Mouse (Mus musculus): ENCODE measurements around the gene 4933407L21Rik. TPM values are rescaled to one million over a fixed set of nuclear protein-coding genes. Genes with fewer than 3 reads are reported as not detected.

Gene 4933407L21Rik
- polyA plus RNA-seq, 1 experiment from 2014 or later = 7.1 TPM

DNA sequence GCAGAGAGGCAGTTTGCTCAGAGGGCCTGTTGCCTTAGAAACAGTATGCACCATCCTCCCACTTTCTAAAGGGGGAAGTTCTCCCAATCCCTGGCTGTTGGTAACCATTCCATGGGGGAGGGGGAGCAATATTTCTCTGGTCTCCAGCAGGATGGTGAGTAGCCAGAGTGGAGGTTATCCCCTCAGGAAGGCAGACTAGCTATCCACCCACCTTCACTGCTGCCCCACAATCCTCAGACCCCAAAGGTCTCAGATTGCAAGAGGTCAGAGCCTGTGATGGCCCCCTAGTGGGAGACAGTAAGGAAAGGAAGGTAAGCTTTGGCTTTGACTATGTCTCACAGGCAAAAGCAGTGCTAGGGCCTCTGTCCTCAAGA, 28.9 kb upstream of the 4933407L21Rik start:
- Histone ChIP-seq H3K36me3 (peaks cover 14% of the 10 kb centered on the region), H3K27me3 (no peaks in the 10 kb centered on the region), H3K4me1 (replicated peaks) (peaks cover 75% of the 10 kb centered on the region), H3K9me3 (no peaks in the 10 kb centered on the region), H3K4me2 (peak overlapping the region; percentile 89), H3K4me3 (no peak overlapping the region), H3K27ac (replicated peaks) (peak overlapping the region; percentile 78), H3K9ac (peak overlapping the region; percentile 26; the same call in 1 of the 2 replicates)
- ATAC-seq (ENCODE audit: low FRiP score, low read depth) = no peak

DNA sequence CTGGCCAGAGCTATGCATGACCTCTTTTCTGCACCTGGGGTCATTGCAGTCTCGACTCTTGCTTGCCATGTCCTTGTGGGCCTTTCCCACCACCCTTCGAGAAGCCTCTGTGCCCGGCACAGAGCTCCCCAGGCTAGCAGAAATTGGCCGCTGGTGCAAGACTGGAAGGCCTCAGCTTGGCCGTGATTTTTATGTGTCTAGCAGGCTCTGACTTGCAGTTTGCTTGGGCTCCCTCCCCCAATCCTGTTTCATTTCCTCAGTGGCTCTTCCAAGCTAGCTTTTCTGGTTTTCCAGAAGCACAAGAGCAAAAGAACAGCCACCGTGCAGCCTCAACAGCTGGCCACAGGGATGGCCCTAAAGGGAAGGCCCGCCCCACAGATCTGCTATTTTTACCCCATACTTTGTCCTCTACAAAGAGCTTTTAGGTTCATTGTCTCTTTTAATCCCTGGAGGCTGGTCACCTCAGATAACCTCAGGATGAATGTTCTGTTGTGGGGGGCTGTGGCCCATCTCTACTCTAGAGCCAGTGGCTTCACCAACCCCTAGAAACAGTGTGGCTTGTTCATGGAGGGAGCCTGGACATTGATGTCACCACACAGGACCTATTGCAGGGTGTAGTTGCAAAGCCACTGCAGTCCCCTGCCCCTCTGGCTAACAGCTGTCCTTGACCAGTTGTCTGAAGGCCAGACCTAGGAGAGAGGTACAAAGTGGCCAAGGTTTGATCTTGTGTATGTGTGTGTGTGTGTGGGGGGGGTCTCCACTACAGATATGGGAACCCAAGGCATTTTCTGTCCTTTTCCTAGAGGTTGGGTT, 27.6 kb upstream of the 4933407L21Rik start:
- H3K4me3 ChIP-seq = no peak overlapping the region
- no peak overlapping the region for H3K9ac ChIP-seq
- H3K9me3 ChIP-seq = no peaks in the 10 kb centered on the region
- H3K4me2 ChIP-seq = no peak overlapping the region
- peak overlapping the region; percentile 13; the same call in 1 of the 2 replicates for H3K27ac ChIP-seq (replicated peaks)
- no peaks in the 10 kb centered on the region for H3K27me3 ChIP-seq
- H3K4me1 ChIP-seq (replicated peaks) = peaks cover 72% of the 10 kb centered on the region
- H3K36me3 ChIP-seq = peaks cover 26% of the 10 kb centered on the region
- ATAC-seq (ENCODE audit: low FRiP score, low read depth) = no peak
- WGBS = 73% methylated on average over 7 of the region's 7 CpGs

DNA sequence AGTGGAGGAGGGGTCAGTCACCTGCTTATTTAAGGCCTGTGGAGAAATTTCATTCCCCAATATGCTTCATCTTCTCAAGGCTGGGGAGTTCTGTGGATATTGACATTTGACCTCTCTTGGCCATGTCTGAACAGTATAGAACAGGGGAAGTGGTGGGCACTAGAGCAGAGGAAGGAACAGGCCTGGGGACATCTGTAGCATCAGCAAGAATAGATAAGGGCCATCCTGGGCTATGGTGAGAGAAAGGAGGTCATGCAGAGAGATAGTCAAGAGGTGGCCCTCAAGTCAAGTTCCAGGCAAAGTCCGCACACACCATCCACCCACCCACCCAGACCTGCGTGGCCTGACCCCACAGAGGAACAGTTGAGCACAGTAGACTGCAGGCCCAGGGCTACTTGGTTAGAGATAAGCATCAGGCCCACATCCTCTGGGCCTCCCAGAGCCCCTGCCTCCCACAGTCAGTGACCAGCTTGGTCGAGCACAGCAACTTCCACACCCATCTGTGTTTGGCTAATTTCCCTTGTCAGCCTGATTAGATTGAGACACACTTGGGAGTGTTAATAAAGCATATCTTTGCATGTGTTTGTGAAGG, 26.7 kb upstream of the 4933407L21Rik start:
- Histone ChIP-seq H3K9me3 (no peaks in the 10 kb centered on the region), H3K27ac (replicated peaks) (peak overlapping the region; percentile 73), H3K27me3 (no peaks in the 10 kb centered on the region), H3K4me3 (no peak overlapping the region), H3K4me2 (no peak overlapping the region), H3K36me3 (peaks cover 35% of the 10 kb centered on the region), H3K9ac (no peak overlapping the region), H3K4me1 (replicated peaks) (peaks cover 63% of the 10 kb centered on the region)
- ATAC-seq (ENCODE audit: low FRiP score, low read depth) = peak; percentile 51
- 56% methylated on average over 3 of the region's 3 CpGs for WGBS

DNA sequence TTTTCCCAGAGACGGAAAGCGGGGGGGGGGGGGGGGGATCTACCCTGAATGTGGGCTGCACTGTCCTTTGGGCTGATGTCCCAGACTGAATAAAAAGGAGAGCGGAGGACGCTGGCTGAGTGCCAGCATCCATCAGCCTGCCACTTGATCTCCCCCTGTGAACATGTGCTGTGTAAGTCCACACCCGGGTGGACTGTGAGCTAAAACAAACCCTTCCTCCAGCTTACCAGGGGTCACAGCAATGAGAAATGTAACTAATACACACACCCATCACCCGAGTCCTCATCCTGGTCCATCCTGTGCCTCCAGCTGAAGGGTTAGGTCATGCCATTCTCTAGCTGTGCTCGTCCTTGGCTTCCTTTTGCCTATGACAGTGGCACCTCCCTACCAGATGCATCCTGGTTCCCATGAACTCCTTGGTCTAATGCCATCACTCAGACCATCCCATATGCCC, 26.1 kb upstream of the 4933407L21Rik start:
- peaks cover 40% of the 10 kb centered on the region for H3K36me3 ChIP-seq
- H3K9me3 ChIP-seq = no peaks in the 10 kb centered on the region
- ATAC-seq (ENCODE audit: low FRiP score, low read depth) = peak; percentile 72
- WGBS = 28% methylated on average over 7 of the region's 7 CpGs
- no peak overlapping the region for H3K9ac ChIP-seq
- H3K4me2 ChIP-seq = 0 out of 2 replicates have a peak overlapping the region, but pooled peaks have one; percentile 13
- no peaks in the 10 kb centered on the region for H3K27me3 ChIP-seq
- no peak overlapping the region for H3K4me3 ChIP-seq
- peaks cover 58% of the 10 kb centered on the region for H3K4me1 ChIP-seq (replicated peaks)
- H3K27ac ChIP-seq (replicated peaks) = peak overlapping the region; percentile 73

DNA sequence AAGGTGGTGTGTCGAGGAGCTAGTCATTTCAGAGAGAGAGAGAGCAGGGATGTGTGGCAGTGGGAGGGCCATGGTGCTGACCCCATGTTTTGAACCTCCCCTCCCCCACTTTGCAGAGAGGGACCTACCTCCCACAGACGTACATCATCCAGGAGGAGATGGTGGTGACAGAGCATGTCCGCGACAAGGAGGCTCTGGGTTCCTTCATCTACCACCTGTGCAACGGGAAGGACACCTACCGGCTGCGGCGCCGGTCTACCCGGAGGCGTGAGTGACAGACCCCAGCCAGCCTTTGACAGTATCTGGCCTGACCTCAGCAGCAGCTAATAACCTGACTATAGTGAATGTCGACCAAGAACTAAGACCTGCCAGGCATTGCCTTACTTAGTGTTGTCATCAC, 21.4 kb upstream of the 4933407L21Rik start:
- H3K4me3 ChIP-seq = no peak overlapping the region
- no peak overlapping the region for H3K4me2 ChIP-seq
- ATAC-seq (ENCODE audit: low FRiP score, low read depth) = no peak
- H3K9ac ChIP-seq = no peak overlapping the region
- H3K36me3 ChIP-seq = peaks cover 54% of the 10 kb centered on the region
- WGBS = 92% methylated on average over 12 of the region's 12 CpGs
- H3K27ac ChIP-seq (replicated peaks) = no peak overlapping the region
- peaks cover 11% of the 10 kb centered on the region for H3K4me1 ChIP-seq (replicated peaks)
- H3K9me3 ChIP-seq = no peaks in the 10 kb centered on the region
- no peaks in the 10 kb centered on the region for H3K27me3 ChIP-seq

DNA sequence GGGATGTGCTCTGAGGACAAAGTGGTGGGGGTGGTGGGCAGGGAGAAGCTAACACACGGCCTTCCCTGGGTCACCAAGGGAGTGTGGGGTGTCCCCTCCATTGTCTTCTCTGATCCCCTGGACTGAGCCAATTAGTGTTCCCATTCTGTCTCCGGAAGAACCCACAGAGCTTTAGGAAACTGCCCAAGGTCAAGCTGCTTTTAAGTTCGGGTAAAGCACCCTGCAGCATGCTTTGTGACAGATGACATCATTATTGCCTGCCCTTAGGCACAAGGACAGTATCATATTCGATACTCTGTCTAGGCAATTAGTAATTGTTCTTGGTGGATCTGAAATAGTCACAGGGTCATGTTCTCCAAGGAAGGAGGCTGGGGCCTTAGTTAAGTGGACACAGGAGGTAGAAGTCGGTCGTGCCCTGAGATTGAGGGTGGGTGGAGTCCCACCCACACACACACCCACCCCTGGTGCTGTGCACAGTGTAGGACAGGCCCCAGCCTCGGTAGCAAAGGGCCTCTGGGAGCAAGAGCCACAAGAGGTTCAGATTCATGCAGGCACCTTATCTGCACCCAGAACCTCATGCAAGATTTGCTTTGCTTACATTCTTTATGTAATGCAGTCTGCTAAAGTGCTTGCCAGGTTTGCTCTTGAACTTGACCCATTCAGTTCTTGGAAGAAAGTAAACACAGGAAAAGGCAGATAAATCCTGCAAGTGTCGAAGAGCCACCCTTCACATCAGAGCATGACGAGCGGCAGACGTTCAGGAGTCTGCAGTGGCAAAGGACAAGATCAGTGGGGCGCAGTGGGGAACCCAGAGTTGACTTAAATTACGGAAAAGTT, 19.3 kb upstream of the 4933407L21Rik start:
- no peak overlapping the region for H3K4me3 ChIP-seq
- H3K27me3 ChIP-seq = no peaks in the 10 kb centered on the region
- H3K36me3 ChIP-seq = peaks cover 44% of the 10 kb centered on the region
- no peak overlapping the region for H3K4me2 ChIP-seq
- H3K4me1 ChIP-seq (replicated peaks) = no peaks in the 10 kb centered on the region
- ATAC-seq (ENCODE audit: low FRiP score, low read depth) = peak; percentile 16; the same call in 1 of the 2 replicates
- WGBS = 67% methylated on average over 13 of the region's 13 CpGs
- H3K9ac ChIP-seq = no peak overlapping the region
- no peak overlapping the region for H3K27ac ChIP-seq (replicated peaks)
- no peaks in the 10 kb centered on the region for H3K9me3 ChIP-seq

DNA sequence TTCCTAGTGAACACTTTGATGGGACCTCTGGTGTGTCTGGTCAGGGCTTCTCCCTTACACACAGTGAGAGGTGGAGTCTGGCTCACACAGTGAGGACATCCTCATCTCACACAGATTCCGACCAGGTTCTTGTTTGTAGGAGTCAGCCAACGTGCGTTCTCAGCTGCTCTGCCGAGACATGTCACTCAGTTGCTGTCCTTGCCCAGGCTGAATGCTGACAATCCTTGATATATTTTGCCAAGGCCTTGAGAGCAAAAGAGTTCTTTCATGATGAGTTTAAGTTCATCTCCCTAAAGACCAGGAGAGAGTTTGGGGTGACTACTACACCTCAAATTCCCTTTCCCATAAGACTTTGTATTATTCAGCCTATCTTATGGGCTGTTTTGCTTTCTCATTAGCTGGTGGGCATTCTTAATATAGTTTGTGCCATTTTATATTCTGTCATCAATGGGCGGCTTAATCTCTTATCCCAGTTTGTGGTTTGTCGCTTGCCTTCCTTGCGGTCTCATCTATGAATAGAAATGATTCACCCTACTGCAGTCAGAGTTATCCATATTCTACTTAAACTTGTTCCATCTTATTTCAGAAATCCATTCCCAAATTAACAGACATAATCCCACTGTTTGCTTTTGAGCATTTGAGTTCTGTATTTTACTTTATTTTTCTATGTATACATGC, 15.1 kb upstream of the 4933407L21Rik start:
- no peak overlapping the region for H3K27ac ChIP-seq (replicated peaks)
- ATAC-seq (ENCODE audit: low FRiP score, low read depth) = no peak
- H3K36me3 ChIP-seq = peaks cover 3% of the 10 kb centered on the region; the same call in 1 of the 2 replicates
- H3K9ac ChIP-seq = no peak overlapping the region
- H3K4me2 ChIP-seq = no peak overlapping the region
- no peaks in the 10 kb centered on the region for H3K27me3 ChIP-seq
- H3K4me3 ChIP-seq = no peak overlapping the region
- 94% methylated on average over 7 of the region's 7 CpGs for WGBS
- H3K9me3 ChIP-seq = no peaks in the 10 kb centered on the region
- H3K4me1 ChIP-seq (replicated peaks) = peaks cover 20% of the 10 kb centered on the region

DNA sequence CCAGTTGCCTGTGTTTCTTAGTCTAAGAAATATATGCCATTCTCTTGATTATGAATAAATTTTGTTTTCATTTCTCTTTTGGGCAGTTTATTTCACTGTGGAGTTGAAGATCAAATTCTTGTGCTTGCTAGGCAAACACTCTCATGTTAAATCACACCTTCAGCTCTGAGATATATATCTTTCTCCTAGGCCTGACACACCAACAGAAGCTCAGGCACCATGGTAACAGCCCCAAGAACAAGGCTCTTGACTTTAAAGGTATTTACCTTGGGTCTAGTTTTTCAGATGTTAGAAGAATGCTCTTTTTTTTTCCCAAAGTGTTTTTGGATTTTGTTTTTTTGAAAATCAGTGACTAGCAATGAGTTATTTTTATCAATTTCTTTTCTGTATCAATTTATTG, 12.4 kb upstream of the 4933407L21Rik start:
- Histone ChIP-seq H3K36me3 (no peaks in the 10 kb centered on the region), H3K9me3 (no peaks in the 10 kb centered on the region), H3K4me1 (replicated peaks) (peaks cover 23% of the 10 kb centered on the region), H3K27ac (replicated peaks) (peak overlapping the region; percentile 87; the same call in 1 of the 2 replicates), H3K4me3 (no peak overlapping the region), H3K4me2 (no peak overlapping the region), H3K27me3 (no peaks in the 10 kb centered on the region), H3K9ac (no peak overlapping the region)
- no peak for ATAC-seq (ENCODE audit: low FRiP score, low read depth)

DNA sequence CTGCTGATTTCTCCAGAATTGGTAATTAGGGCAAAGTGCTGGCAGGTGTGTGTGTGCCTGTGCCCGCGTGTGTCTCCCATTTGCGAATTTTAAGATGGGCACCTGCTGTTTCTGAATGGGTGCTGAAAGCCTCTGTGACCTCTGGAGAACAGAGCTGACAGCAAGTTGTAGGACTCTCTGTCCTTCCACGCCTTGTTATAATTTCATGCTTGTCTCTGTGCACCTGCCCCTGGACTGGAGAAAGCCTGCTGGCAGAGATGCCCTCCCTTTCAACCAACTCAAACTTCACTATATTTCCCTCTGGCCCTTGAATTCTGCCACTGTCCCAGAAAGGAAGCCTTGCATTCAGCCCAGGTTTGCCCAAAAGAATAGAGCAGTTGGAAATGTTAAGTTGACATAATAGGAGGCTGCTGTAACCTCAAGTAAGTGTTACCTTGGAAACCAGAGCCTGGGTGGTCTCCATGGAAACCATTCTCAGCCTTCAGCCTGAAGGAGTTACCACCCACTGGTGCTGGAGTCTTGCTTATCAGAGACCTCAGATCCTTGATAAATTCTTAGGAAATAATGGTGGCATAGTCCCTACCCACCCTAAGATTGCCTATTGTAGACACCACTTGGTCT, 11.3 kb upstream of the 4933407L21Rik start:
- H3K4me1 ChIP-seq (replicated peaks) = peaks cover 26% of the 10 kb centered on the region
- no peak overlapping the region for H3K9ac ChIP-seq
- H3K4me2 ChIP-seq = peak overlapping the region; percentile 35
- WGBS = 9% methylated on average over 4 of the region's 4 CpGs
- no peaks in the 10 kb centered on the region for H3K27me3 ChIP-seq
- no peaks in the 10 kb centered on the region for H3K9me3 ChIP-seq
- no peaks in the 10 kb centered on the region for H3K36me3 ChIP-seq
- no peak overlapping the region for H3K4me3 ChIP-seq
- ATAC-seq (ENCODE audit: low FRiP score, low read depth) = peak; percentile 91
- H3K27ac ChIP-seq (replicated peaks) = peak overlapping the region; percentile 87

DNA sequence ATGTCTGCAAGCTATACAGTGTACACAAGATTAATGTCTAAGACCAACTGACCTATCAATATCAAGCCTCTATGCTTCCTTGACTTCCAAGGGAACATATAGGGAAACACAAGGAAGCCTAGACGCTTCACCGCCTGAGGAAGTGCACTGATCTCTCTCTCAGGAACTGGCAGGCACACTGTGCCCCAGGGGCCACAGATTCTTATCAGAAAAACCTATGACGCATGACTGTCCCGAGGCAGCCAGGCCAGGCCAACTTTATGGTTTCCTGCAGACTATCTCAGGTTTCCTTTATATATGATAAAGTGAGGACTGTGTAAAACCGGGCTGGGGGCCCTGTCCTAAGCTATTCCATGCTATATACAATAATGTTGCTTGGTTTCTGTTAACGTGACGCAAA, 8.7 kb upstream of the 4933407L21Rik start:
- Histone ChIP-seq H3K4me1 (replicated peaks) (peaks cover 40% of the 10 kb centered on the region), H3K36me3 (no peaks in the 10 kb centered on the region), H3K4me2 (no peak overlapping the region), H3K9ac (no peak overlapping the region), H3K4me3 (no peak overlapping the region), H3K9me3 (no peaks in the 10 kb centered on the region), H3K27me3 (no peaks in the 10 kb centered on the region), H3K27ac (replicated peaks) (no peak overlapping the region)
- ATAC-seq (ENCODE audit: low FRiP score, low read depth) = no peak
- WGBS = 84% methylated on average over 7 of the region's 7 CpGs

DNA sequence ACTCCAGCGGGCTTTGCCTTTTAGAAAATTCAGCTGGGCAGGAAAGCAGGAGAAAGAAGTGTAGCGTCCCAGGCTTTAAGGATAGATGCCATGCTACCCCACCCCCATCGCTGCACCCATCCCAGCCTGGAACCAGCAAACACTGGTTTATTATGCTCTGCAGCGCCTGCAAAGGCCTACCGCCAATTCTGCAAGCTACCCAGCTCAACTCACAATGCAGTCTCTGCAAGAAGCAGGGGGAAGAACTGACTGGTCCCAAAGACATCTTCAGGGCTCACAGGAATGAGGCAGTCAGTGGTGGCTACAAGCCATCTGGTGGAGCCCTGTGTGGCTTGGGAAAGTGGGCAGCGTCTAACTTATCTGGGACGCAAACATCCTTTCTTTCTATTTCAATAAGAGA, 6.6 kb upstream of the 4933407L21Rik start:
- Histone ChIP-seq H3K4me3 (no peak overlapping the region), H3K27ac (replicated peaks) (peak overlapping the region; percentile 69), H3K4me2 (no peak overlapping the region), H3K9me3 (no peaks in the 10 kb centered on the region), H3K36me3 (no peaks in the 10 kb centered on the region), H3K27me3 (no peaks in the 10 kb centered on the region), H3K9ac (no peak overlapping the region), H3K4me1 (replicated peaks) (peaks cover 34% of the 10 kb centered on the region)
- 69% methylated on average over 7 of the region's 7 CpGs for WGBS
- ATAC-seq (ENCODE audit: low FRiP score, low read depth) = peak; percentile 54
